Mouse (Mus musculus): ENCODE measurements around the gene Stx6.

GRCm38 (mm10) chr1:155203101-155203500 is 44.6 kb downstream of the Stx6 start:
- TF ChIP-seq CTCF (IDR thresholded peaks at IDR 0.05; ENCODE audit: borderline replicate concordance, extremely low read depth, insufficient read depth, insufficient read length), result no peak
- no peak for TF ChIP-seq POLR2A (IDR thresholded peaks at IDR 0.05; ENCODE audit: borderline replicate concordance, extremely low read depth, insufficient read depth, insufficient read length, poor library complexity, severe bottlenecking)
